Mouse (Mus musculus) frontal cortex, postnatal 25 days (tissue): Measurements from ENCODE around the gene Olfr520.
"Not testable (repeated sequence)": the region's sequence is repeated elsewhere in the genome, so short reads cannot be mapped to it uniquely, and the experiment has no call there.

Source experiments
- DNase-seq, 2 experiments: peaks; one replicate each; pipeline ENCODE4 v3.0.0; 2022; ENCODE audit warnings: low spot score in 2 of 2

The Olfr520 gene

GRCm38 (mm10) chr7:99729973-99730372, at the start of gene Olfr520:
Gene Olfr520, plus strand, starts transcription at chr7:99730273.
- DNase-seq: no peak

- DNase-seq: no peak
Observed at GRCm38 (mm10) chr7:99680771-99681170, 49.3 kb upstream of the Olfr520 start.

- DNase-seq: no peak
Observed at GRCm38 (mm10) chr7:99684086-99684485, 46.0 kb upstream of the Olfr520 start.

- DNase-seq: no peak
Observed at GRCm38 (mm10) chr7:99690819-99691218, 39.3 kb upstream of the Olfr520 start.

GRCm38 (mm10) chr7:99692396-99692795, 37.7 kb upstream of the Olfr520 start:
- DNase-seq: no peak

- no peak for DNase-seq
Observed at GRCm38 (mm10) chr7:99693387-99693786, 36.7 kb upstream of the Olfr520 start.

- DNase-seq: no peak
Observed at GRCm38 (mm10) chr7:99693976-99694375, 36.1 kb upstream of the Olfr520 start.

GRCm38 (mm10) chr7:99694424-99694823, 35.6 kb upstream of the Olfr520 start:
- DNase-seq: not testable (repeated sequence)

GRCm38 (mm10) chr7:99695471-99696057, 34.5 kb upstream of the Olfr520 start:
- DNase-seq: no peak

GRCm38 (mm10) chr7:99698576-99698975, 31.5 kb upstream of the Olfr520 start:
- DNase-seq: no peak

GRCm38 (mm10) chr7:99699106-99699505, 31.0 kb upstream of the Olfr520 start:
- DNase-seq: no peak

GRCm38 (mm10) chr7:99699709-99700151, 30.3 kb upstream of the Olfr520 start:
- no peak for DNase-seq

- no peak for DNase-seq
Observed at GRCm38 (mm10) chr7:99700641-99701040, 29.4 kb upstream of the Olfr520 start.

GRCm38 (mm10) chr7:99702201-99702600, 27.9 kb upstream of the Olfr520 start:
- DNase-seq: no peak

GRCm38 (mm10) chr7:99704736-99705519, 25.1 kb upstream of the Olfr520 start:
- DNase-seq: no peak

- no peak for DNase-seq
Observed at GRCm38 (mm10) chr7:99706341-99707037, 23.6 kb upstream of the Olfr520 start.

GRCm38 (mm10) chr7:99707038-99707595, 23.0 kb upstream of the Olfr520 start:
- DNase-seq: no peak

GRCm38 (mm10) chr7:99707671-99708070, 22.4 kb upstream of the Olfr520 start:
- DNase-seq: no peak

- peak; percentile 25 to 45 for DNase-seq
Observed at GRCm38 (mm10) chr7:99708301-99708721, 21.8 kb upstream of the Olfr520 start.

- no peak for DNase-seq
Observed at GRCm38 (mm10) chr7:99708750-99709149, 21.3 kb upstream of the Olfr520 start.

- DNase-seq: no peak
Observed at GRCm38 (mm10) chr7:99709992-99710391, 20.1 kb upstream of the Olfr520 start.

- peak; percentile 22 to 46 for DNase-seq
Observed at GRCm38 (mm10) chr7:99710476-99710875, 19.6 kb upstream of the Olfr520 start.
